Mouse (Mus musculus) spleen, embryonic (tissue): Measurements from ENCODE around the gene Pde10a.
"Not testable (repeated sequence)": the region's sequence is repeated elsewhere in the genome, so short reads cannot be mapped to it uniquely, and the experiment has no call there.

Experiments
- CTCF ChIA-PET: fragments of 350-600 bp; sonication (Branson Sonifier 250); formaldehyde crosslinking; loops from one replicate; lab custom pipeline; 2022; lab: Charles Lee

Pde10a gene

GRCm38 (mm10) chr17:8642356-8642755 lies 117.2 kb downstream of the Pde10a start:
- CTCF ChIA-PET: no interaction called here

GRCm38 (mm10) chr17:8647372-8647871 lies 122.2 kb downstream of the Pde10a start:
- CTCF ChIA-PET: no interaction called here

- CTCF ChIA-PET: interaction anchor here (0.6 kb wide), 1 partner anchor 50 kb away, joined by 4 read pairs; no protein-coding TSS in a partner anchor
Observed at GRCm38 (mm10) chr17:8648310-8648709, 123.1 kb downstream of the Pde10a start.

- CTCF ChIA-PET: no interaction called here
Observed at GRCm38 (mm10) chr17:8652681-8653262, 127.6 kb downstream of the Pde10a start.

- CTCF ChIA-PET: interaction anchor here (0.5 kb wide), 1 partner anchor 13 kb away, joined by 10 read pairs; no protein-coding TSS in a partner anchor
Observed at GRCm38 (mm10) chr17:8657661-8658060, 132.5 kb downstream of the Pde10a start.

- CTCF ChIA-PET: no interaction called here
Observed at GRCm38 (mm10) chr17:8658751-8659454, 133.7 kb downstream of the Pde10a start.

- CTCF ChIA-PET: no interaction called here
Observed at GRCm38 (mm10) chr17:8666912-8667311, 141.7 kb downstream of the Pde10a start.

- CTCF ChIA-PET: no interaction called here
Observed at GRCm38 (mm10) chr17:8674651-8675050, 149.5 kb downstream of the Pde10a start.

GRCm38 (mm10) chr17:8686356-8686755 lies 161.2 kb downstream of the Pde10a start:
- CTCF ChIA-PET: no interaction called here

GRCm38 (mm10) chr17:8688096-8688495 lies 162.9 kb downstream of the Pde10a start:
- CTCF ChIA-PET: no interaction called here

GRCm38 (mm10) chr17:8698265-8698664 lies 173.1 kb downstream of the Pde10a start:
- CTCF ChIA-PET: no interaction called here

- CTCF ChIA-PET: no interaction called here
Observed at GRCm38 (mm10) chr17:8698793-8699192, 173.6 kb downstream of the Pde10a start.

- CTCF ChIA-PET: no interaction called here
Observed at GRCm38 (mm10) chr17:8701096-8701495, 175.9 kb downstream of the Pde10a start.

- CTCF ChIA-PET: no interaction called here
Observed at GRCm38 (mm10) chr17:8702503-8702902, 177.3 kb downstream of the Pde10a start.

GRCm38 (mm10) chr17:8708006-8708405 lies 182.8 kb downstream of the Pde10a start:
- CTCF ChIA-PET: no interaction called here

GRCm38 (mm10) chr17:8712734-8713133 lies 187.6 kb downstream of the Pde10a start:
- CTCF ChIA-PET: not testable (repeated sequence)

- CTCF ChIA-PET: no interaction called here
Observed at GRCm38 (mm10) chr17:8720961-8721360, 195.8 kb downstream of the Pde10a start.

- CTCF ChIA-PET: no interaction called here
Observed at GRCm38 (mm10) chr17:8724464-8724974, 199.3 kb downstream of the Pde10a start.

GRCm38 (mm10) chr17:8728646-8729045 lies 203.5 kb downstream of the Pde10a start:
- CTCF ChIA-PET: no interaction called here

GRCm38 (mm10) chr17:8729808-8730207 lies 204.6 kb downstream of the Pde10a start:
- CTCF ChIA-PET: no interaction called here

- CTCF ChIA-PET: no interaction called here
Observed at GRCm38 (mm10) chr17:8731073-8731472, 205.9 kb downstream of the Pde10a start.

- CTCF ChIA-PET: no interaction called here
Observed at GRCm38 (mm10) chr17:8736259-8736658, 211.1 kb downstream of the Pde10a start.

GRCm38 (mm10) chr17:8742772-8743171 lies 217.6 kb downstream of the Pde10a start:
- CTCF ChIA-PET: no interaction called here
